Mouse (Mus musculus) midbrain, postnatal 0 days (tissue): Measurements from ENCODE around the gene Gpbar1. TPM values are rescaled to one million over a fixed set of nuclear protein-coding genes. Genes with fewer than 3 reads are reported as not detected.

Experiments used
- ATAC-seq: fragments of 200-750 bp; cut with Nextera tagmentation; 2 replicates; pipeline ENCODE4 v1.8.0; 2017; ENCODE audit warnings: moderate number of reproducible peaks, mild to moderate bottlenecking, moderate TSS enrichment, moderate library complexity; ENCODE audit not compliant: low FRiP score
- DNase-seq: peaks from one replicate; pipeline ENCODE4 v3.0.0-alpha.2; 2015; ENCODE audit warnings: low spot score
- H3K27ac ChIP-seq: fragments of 300-500 bp; sonication (generic); 2 replicates; pipeline ENCODE4 v1.5.1; 2014; ENCODE audit warnings: low read depth, mild to moderate bottlenecking, low read length, mixed read lengths
- H3K27me3 ChIP-seq: fragments of 300-500 bp; sonication (generic); 2 replicates; pipeline ENCODE4 v1.6.1; 2014; ENCODE audit warnings: low read length, control low read depth, mixed read lengths; ENCODE audit not compliant: insufficient read depth
- H3K36me3 ChIP-seq: fragments of 300-500 bp; sonication (generic); 2 replicates; pipeline ENCODE4 v1.6.1; 2014; ENCODE audit warnings: low read length, control low read depth, mixed read lengths; ENCODE audit not compliant: insufficient read depth
- H3K4me1 ChIP-seq: fragments of 300-500 bp; sonication (generic); 2 replicates; pipeline ENCODE4 v1.6.1; 2014; ENCODE audit warnings: mild to moderate bottlenecking, control low read depth, antibody characterized with exemption, low read length, mixed read lengths; ENCODE audit not compliant: insufficient read depth
- H3K4me2 ChIP-seq: fragments of 300-500 bp; sonication (generic); 2 replicates; pipeline ENCODE4 v1.6.1; 2014; ENCODE audit warnings: low read depth, mild to moderate bottlenecking, low read length, mixed read lengths; ENCODE audit not compliant: poor library complexity, severe bottlenecking
- H3K4me3 ChIP-seq: fragments of 300-500 bp; sonication (generic); 2 replicates; pipeline ENCODE4 v1.5.1; 2014; ENCODE audit warnings: low read depth, mild to moderate bottlenecking, low read length, moderate library complexity
- H3K9ac ChIP-seq: fragments of 300-500 bp; sonication (generic); replicated peaks from 2 replicates; pipeline ENCODE4 v1.6.1; 2014; ENCODE audit warnings: mild to moderate bottlenecking, low read length, moderate library complexity, mixed read lengths; ENCODE audit not compliant: poor library complexity, severe bottlenecking
- H3K9me3 ChIP-seq: fragments of 300-500 bp; sonication (generic); 2 replicates; pipeline ENCODE4 v1.6.1; 2016; ENCODE audit warnings: low read length, control low read depth
- CTCF ChIP-seq: IDR thresholded peaks from 2 replicates; pipeline ENCODE4 v1.5.1; 2016; ENCODE audit warnings: antibody characterized with exemption, mild to moderate bottlenecking
- WGBS: fragments of 180-500 bp; shearing (Covaris S2); extraction: QIAGEN DNeasy Blood & Tissue Kit; methylation state at CpG from one replicate; pipeline ENCODE4 v1.1.7; 2014; 5-methylcytosine and 5-hydroxymethylcytosine counted together
- polyA plus RNA-seq: library from polyadenylated mRNA; unstranded; fragments of >200 nt; fragmentation: Nextera tagmentation; extraction: Ambion mirVana; gene quantifications from 2 replicates; pipeline ENCODE4 v1.2.1, GENCODE M21; 2015
- total RNA-seq: library from RNA; depleted of rRNA; stranded (reverse); fragments of >200 nt; gene quantifications from 2 replicates; pipeline ENCODE4 v1.2.3, GENCODE M21; 2014

Gpbar1 gene
- total and polyA plus RNA-seq, 2 experiments from 2014 or later, result not detected

DNA sequence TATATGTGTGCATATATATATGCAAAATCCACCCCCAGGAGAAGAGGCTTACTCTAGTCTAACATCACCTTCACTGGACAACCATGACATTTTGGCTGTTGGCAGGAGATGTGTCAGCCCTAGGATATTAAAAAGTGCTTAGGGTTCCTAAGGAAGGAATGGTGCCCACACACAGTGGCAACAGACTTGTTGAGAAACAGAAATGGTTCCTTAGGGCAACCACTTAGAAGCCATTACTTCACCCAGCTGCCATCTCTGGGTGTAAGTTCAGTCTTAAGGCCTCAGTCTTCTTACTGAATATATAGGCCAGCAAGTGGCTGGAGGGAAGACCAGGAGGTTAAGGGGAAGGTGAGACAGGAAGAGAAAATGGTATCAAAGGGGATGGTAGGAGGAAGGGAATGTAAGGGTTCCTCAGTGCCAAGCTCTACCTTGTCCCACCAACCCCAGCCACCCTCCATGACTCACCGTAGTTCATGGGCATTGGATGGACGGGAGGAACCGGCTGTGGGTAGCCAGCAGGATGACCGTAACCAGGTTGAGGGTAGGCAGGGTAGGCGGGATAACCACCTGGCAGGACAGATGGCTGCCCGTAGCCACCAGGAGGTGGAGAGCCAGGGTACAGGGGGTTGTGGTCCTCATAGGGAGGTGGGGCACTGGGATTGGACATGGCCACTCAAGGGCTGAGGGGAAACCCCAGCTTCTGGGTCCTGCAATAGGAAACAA lies 16.5 kb downstream of the Gpbar1 start:
- Histone ChIP-seq H3K4me1 (0 out of 2 replicates have a peak, but pooled peaks cover 9% of the 10 kb centered on the region), H3K36me3 (peaks cover 28% of the 10 kb centered on the region), H3K4me3 (no peak overlapping the region), H3K4me2 (no peak overlapping the region), H3K27me3 (no peaks in the 10 kb centered on the region), H3K9ac (no peak overlapping the region), H3K9me3 (no peaks in the 10 kb centered on the region), H3K27ac (peak overlapping the region; percentile 68)
- TF ChIP-seq CTCF, result no peak
- 92% methylated on average over 6 of the region's 6 CpGs for WGBS
- DNase-seq, result no peak
- no peak for ATAC-seq

DNA sequence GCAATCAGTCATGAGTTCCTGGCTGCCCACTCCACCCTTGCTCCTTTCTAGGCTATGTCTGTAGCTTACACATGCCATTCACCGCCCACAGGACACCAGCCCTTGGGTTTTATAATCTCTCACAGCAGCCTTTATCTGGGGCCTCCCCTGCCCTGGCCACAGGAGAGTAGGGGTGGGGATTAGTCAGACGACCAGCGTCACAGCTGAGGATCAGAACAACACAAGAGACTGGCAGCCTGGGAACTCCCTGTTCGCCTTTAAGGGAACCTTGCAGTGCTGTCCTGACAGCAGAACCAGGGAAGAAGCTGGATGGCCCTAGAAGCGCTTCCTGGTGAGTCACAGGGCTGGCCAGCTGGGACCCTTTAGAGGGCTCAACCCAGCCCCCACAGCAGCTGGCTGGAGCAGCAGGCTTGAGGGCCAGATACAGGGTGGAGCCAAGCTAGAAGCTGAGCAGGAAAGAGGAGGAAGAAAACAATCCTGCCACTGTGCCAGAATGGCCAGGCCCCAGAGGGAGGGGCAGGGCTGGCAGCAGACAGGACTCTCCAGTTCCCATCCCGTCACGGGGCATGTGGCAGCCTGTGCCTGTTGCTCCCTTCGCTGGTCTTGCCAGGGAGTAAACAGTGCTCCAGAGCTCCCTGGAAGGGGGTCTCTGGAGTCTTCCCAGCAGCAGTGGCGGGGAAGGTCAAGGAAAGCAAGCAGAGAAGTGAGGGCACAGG lies 17.3 kb downstream of the Gpbar1 start:
- no peak for TF ChIP-seq CTCF
- Histone ChIP-seq H3K4me2 (0 out of 2 replicates have a peak overlapping the region, but pooled peaks have one; percentile 0), H3K9me3 (no peaks in the 10 kb centered on the region), H3K36me3 (peaks cover 22% of the 10 kb centered on the region), H3K4me1 (0 out of 2 replicates have a peak, but pooled peaks cover 9% of the 10 kb centered on the region), H3K4me3 (no peak overlapping the region), H3K27me3 (no peaks in the 10 kb centered on the region), H3K9ac (no peak overlapping the region), H3K27ac (peak overlapping the region; percentile 68)
- peak; percentile 91 for ATAC-seq
- DNase-seq, result peak; percentile 92
- WGBS, result 14% methylated on average over 9 of the region's 9 CpGs

GRCm38 (mm10) chr1:74296477-74296876 lies 18.1 kb downstream of the Gpbar1 start:
- DNase-seq (no peak), ATAC-seq (no peak)
- H3K27ac ChIP-seq, result peak overlapping the region; percentile 68
- peaks cover 15% of the 10 kb centered on the region for H3K36me3 ChIP-seq
- TF ChIP-seq CTCF, result no peak
- no peak overlapping the region for H3K4me3 ChIP-seq
- H3K9me3 ChIP-seq, result no peaks in the 10 kb centered on the region
- H3K4me1 ChIP-seq, result 0 out of 2 replicates have a peak, but pooled peaks cover 9% of the 10 kb centered on the region
- H3K9ac ChIP-seq, result no peak overlapping the region
- 70% methylated on average over 6 of the region's 6 CpGs for WGBS
- H3K27me3 ChIP-seq, result no peaks in the 10 kb centered on the region
- no peak overlapping the region for H3K4me2 ChIP-seq

GRCm38 (mm10) chr1:74297269-74297668 lies 18.9 kb downstream of the Gpbar1 start:
- peaks cover 14% of the 10 kb centered on the region; the same call in 1 of the 2 replicates for H3K36me3 ChIP-seq
- peaks cover under 1% of the 10 kb centered on the region; the same call in 1 of the 2 replicates for H3K27me3 ChIP-seq
- H3K27ac ChIP-seq, result no peak overlapping the region
- no peak overlapping the region for H3K4me3 ChIP-seq
- 88% methylated on average over 3 of the region's 3 CpGs for WGBS
- no peak overlapping the region for H3K4me2 ChIP-seq
- no peaks in the 10 kb centered on the region for H3K9me3 ChIP-seq
- H3K4me1 ChIP-seq, result 0 out of 2 replicates have a peak, but pooled peaks cover 9% of the 10 kb centered on the region
- no peak for ATAC-seq
- no peak for TF ChIP-seq CTCF
- no peak for DNase-seq
- no peak overlapping the region for H3K9ac ChIP-seq

GRCm38 (mm10) chr1:74298157-74298750 lies 19.9 kb downstream of the Gpbar1 start:
- Histone ChIP-seq H3K9me3 (no peaks in the 10 kb centered on the region), H3K9ac (no peak overlapping the region), H3K4me3 (no peak overlapping the region), H3K36me3 (peaks cover 14% of the 10 kb centered on the region; the same call in 1 of the 2 replicates), H3K27me3 (peaks cover 9% of the 10 kb centered on the region), H3K27ac (no peak overlapping the region), H3K4me2 (no peak overlapping the region), H3K4me1 (0 out of 2 replicates have a peak, but pooled peaks cover 9% of the 10 kb centered on the region)
- DNase-seq (no peak), ATAC-seq (no peak)
- TF ChIP-seq CTCF, result no peak
- WGBS, result 83% methylated on average over 5 of the region's 5 CpGs
